Mouse (Mus musculus): ENCODE results near the gene Mmp9.

The Mmp9 gene

DNA sequence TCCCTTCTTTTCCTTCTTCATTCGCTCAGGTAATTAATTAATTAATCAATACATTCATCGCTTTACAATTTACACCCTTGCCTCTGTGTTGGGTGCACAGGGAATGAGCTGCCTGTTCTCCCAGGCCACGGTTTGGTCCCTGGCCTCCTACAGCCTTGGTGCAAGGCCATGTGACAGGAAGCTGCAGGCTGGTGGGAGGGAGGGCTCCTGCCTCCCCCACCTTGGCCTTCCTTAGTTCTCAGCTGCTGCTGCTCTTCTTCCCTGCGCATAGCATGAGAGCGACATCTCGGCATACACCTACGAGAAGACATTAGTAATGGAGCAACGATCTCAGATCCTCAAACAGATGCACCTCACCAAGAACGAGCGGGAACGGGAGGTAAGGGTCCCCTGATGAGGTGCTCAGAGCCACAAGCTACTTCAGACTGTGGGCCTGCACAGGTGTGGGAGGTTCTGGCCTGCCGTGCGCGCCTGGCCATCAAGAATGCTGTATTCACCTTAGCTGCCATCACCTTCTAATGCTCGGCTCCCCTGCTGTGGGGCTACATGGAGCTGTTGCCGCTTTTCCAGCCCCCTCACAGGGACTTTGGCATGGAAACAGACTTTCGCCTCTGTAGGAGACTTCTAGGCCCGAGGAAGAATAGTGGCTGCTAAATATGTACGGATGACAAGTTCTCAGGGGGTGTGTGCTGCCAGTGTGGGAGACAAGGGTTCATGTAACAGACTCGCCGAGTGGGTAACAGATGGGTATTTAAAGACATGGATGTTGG, 54.3 kb downstream of the Mmp9 start:
- no peak for DNase-seq

DNA sequence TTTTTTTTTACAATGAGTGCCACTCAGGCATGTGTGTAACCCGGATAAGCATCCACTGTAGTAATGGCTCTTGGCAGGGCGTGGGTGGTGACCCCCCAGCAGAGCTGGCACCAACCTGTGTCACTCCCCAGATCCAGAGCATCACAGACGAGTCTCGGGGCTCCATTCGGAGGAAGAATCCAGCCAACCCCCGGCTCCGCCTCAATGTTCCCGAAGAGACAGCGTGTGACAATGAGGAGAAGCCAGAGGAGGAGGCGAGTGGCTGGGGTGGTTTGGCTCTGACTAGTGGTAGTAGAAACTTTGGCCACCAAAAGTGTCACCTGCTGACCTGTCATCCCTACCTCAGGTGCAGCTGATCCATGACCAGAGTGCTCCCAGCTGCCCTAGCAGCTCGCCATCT, 55.4 kb downstream of the Mmp9 start:
- DNase-seq, result no peak

DNA sequence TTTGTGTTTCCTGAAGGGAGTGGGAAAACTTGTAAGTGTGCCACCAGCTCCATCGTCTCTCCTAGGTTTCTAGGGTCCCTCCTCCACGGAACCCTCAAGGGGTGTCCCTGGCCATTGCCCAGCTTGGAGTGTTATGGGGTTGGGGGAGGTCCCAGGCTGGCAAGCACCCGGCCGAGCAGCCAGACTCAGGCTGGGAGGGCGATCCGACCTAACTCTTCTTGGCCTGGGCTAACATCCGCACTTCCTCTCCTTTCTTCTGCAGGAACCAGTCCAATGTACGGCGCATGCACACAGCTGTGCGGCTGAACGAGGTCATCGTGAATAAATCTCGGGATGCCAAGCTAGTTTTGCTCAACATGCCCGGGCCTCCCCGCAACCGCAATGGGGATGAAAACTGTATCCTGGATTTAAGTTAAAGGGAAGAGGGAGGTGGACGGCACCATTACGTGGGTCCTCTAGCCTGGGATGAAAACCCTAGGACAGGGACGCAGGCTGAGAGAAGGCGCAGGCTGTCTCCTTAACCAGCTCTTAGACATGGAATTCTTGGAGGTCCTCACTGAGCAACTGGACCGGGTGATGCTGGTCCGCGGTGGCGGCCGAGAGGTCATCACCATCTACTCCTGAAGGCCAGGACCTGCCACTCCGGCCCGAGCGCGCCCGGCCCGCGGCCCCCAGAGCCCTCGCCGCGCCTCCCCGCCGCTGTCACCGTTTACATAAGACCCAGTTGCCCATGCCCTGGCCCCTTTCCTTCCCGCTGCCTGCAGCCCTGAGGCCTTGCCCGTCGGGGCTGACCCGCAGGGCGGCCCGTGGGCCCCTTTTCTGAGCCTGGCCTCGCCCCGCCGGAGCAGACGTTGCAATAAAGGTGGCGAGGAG, 56.5 kb downstream of the Mmp9 start:
- no peak for DNase-seq

DNA sequence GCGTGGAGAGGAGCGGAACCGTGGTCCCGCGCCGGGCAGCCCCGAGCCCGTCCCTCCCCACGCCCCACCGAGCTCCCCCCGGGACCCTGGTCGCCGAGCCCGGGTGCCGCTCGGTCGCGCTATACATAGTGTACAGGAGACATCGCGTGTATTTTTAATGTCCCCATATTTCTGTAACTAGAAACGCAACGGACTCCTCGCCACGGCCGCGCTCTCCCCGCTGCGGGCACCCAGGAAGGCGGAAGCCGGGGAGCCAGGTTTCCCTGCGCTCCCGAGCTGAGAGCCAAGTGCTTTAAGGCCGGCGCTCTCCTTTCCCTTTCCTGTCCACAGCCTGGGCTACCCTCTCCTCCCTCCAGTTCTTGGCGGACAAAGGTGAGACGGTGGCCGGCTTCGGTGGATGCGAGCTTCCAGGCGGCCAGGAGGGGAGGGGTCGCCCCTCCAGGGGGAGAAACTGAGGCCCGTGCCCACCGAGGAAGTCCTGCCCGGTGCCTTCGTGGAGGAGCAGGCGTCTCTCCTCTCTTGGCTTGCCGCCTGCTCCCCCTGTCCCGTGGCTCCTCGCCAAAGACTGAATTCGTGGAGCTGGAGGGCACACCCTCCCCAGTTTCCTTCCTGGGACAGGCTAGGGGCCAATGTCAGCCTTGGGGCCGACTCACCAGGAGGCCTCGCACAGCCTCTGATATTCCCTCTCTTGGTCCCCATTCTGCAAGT, 57.3 kb downstream of the Mmp9 start:
- DNase-seq, result no peak

DNA sequence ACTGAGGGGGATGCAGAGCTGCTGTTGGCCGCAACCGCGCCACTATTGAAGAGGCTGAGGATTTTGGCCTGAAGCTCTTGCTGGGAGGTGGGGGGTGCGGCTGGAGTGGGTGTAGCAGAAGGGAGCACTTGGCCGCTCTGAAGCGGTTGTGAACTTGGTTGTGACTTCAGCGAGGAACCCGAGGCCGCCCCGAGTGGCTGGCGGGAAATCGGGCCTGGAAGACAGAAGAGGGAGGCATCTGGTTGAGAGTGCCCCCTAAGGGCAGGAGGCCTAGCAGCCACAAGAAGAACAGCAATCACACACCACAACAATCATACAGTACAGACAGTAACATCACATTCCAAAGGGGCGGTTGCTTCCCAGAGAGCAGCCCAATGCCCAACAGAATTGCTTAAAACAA, 61.4 kb downstream of the Mmp9 start:
- no peak for DNase-seq

DNA sequence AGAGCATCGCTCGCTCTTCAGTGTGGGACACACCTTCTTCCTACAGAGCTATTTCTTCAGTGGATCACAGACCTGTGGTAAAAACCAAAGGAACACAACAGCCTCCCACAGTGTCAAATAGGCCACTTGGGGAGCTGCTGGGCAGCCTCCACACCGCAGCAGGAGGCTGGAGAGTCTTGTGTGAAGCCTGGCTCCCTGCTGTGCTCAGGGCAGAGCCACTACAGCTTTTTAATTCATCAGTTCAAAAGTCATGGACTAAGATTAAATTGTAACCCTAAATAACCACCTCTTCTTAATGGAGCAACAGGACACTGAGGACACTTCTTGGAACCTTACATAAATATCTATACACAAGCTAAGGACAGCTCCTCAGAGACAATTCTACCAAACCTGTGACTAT, 62.5 kb downstream of the Mmp9 start:
- no peak for DNase-seq

DNA sequence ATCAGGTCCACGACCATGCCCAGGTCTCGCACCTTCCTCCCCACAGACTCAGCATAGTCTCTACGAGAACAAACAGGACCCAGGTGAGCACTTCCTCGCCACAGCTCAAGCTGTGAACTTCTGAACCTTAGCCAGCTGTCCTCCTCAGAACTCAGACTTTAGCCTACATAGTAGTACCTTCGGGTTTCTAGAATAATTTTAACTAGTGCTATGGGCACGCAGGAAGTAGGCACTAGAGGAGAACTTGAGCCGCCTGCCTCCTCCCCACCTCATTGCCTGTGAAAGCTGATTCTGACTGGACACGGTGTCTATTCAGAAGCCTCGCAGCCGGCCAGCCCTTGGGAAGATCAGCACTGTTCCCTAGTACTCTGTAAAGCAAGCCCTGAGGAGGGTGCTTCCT, 63.7 kb downstream of the Mmp9 start:
- DNase-seq, result no peak
